Mouse (Mus musculus) thymus, adult 2 months (tissue): Measurements from ENCODE around the gene Phip. TPM values are rescaled to one million over a fixed set of nuclear protein-coding genes. Genes with fewer than 3 reads are reported as not detected.

ENCODE experiments used
- DNase-seq: peaks from one replicate; pipeline ENCODE4 v3.0.0; 2021
- H3K27ac ChIP-seq: fragments of 200-500 bp; 2 replicates; pipeline ENCODE4 v1.5.1; 2012; ENCODE audit warnings: low read length, control low read depth; ENCODE audit not compliant: control insufficient read depth, insufficient read depth
- H3K27me3 ChIP-seq: fragments of 200-500 bp; 2 replicates; pipeline ENCODE4 v1.6.1; 2012; ENCODE audit warnings: mild to moderate bottlenecking, low read length, moderate library complexity, mixed read lengths; ENCODE audit not compliant: control insufficient read depth, insufficient read depth
- H3K36me3 ChIP-seq: fragments of 200-500 bp; 2 replicates; pipeline ENCODE4 v1.6.1; 2012; ENCODE audit warnings: mild to moderate bottlenecking, low read length, moderate library complexity; ENCODE audit not compliant: control insufficient read depth, insufficient read depth
- H3K4me1 ChIP-seq: fragments of 200-500 bp; replicated peaks from 2 replicates; pipeline ENCODE4 v1.6.1; 2012; ENCODE audit warnings: low read length; ENCODE audit not compliant: control insufficient read depth, insufficient read depth
- H3K4me3 ChIP-seq: fragments of 200-500 bp; 2 replicates; pipeline ENCODE4 v1.5.1; 2012; ENCODE audit warnings: mild to moderate bottlenecking, low read length, control low read depth, moderate library complexity; ENCODE audit not compliant: control insufficient read depth, insufficient read depth
- CTCF ChIP-seq: fragments of 200-500 bp; IDR thresholded peaks from 2 replicates; pipeline ENCODE4 v1.5.1; 2012; ENCODE audit warnings: mild to moderate bottlenecking, control low read depth, low read length, moderate library complexity, borderline replicate concordance; ENCODE audit not compliant: control insufficient read depth, poor library complexity, insufficient read depth; ENCODE audit errors: extremely low read depth
- POLR2A ChIP-seq: fragments of 200-500 bp; IDR thresholded peaks from 2 replicates; pipeline ENCODE4 v1.6.1; 2012; ENCODE audit warnings: mild to moderate bottlenecking, low read length, control low read depth, moderate library complexity; ENCODE audit not compliant: control insufficient read depth, poor library complexity, insufficient read depth; ENCODE audit errors: extremely low read depth
- WGBS: fragments of 180-500 bp; shearing (Covaris S2); methylation state at CpG from one replicate; pipeline ENCODE4 v1.1.7; 2018; 5-methylcytosine and 5-hydroxymethylcytosine counted together
- polyA plus RNA-seq: library from polyadenylated mRNA; depleted of rRNA; stranded (reverse); fragments of >200 nt; gene quantifications from 2 replicates; pipeline ENCODE4 v1.2.3, GENCODE M21; 2012

The Phip gene
- polyA plus RNA-seq, 1 experiment = 9.1 TPM

DNA sequence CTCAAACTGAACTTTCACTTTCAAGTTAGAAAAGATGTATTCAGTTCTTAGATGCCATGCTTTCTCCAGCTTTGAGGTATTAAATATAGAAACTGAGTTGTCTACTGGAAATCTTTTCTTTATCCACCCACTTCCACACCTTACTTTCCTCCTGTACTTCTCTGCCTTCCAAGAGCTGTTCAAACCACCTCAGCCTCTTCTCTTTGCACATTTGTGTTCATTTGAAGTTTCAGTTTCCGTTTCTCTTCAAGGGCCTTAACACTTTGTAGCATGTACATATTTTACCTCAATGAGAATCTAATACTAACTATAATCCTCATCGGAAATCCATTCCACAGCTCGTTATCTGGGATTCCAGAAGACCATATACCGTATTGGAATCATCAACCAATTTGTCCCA is 11.3 kb downstream of the Phip start:
- DNase-seq = no peak
- no peak overlapping the region for H3K4me3 ChIP-seq
- WGBS = 74% methylated on average over 4 of the region's 4 CpGs
- TF ChIP-seq POLR2A (no peak), CTCF (no peak)
- no peaks in the 10 kb centered on the region for H3K4me1 ChIP-seq
- H3K36me3 ChIP-seq = peaks cover 12% of the 10 kb centered on the region
- no peak overlapping the region for H3K27ac ChIP-seq
- H3K27me3 ChIP-seq = no peaks in the 10 kb centered on the region

DNA sequence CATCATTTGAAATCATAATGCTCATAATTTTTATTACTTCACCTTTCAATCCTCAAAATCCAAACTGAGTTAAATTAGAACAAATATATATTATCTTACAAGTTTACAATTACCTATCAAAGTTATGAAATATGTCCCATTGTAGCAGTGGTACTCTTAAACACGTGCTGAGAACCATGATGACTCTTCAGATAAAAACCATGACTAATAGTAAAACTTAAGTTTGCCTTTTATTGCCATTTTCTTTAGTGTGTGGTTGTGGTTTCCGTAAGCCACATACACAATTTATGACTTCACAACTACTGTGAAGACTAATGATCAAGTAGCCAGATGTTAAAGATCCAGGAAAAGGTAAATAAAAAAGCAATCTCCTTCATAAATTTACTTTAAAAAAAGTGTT is 14.0 kb downstream of the Phip start:
- no peak overlapping the region for H3K27ac ChIP-seq
- no peak for DNase-seq
- TF ChIP-seq CTCF (no peak), POLR2A (no peak)
- WGBS = 76% methylated on average over 2 of the region's 2 CpGs
- H3K4me1 ChIP-seq = no peaks in the 10 kb centered on the region
- H3K36me3 ChIP-seq = peaks cover 23% of the 10 kb centered on the region
- no peaks in the 10 kb centered on the region for H3K27me3 ChIP-seq
- no peak overlapping the region for H3K4me3 ChIP-seq

DNA sequence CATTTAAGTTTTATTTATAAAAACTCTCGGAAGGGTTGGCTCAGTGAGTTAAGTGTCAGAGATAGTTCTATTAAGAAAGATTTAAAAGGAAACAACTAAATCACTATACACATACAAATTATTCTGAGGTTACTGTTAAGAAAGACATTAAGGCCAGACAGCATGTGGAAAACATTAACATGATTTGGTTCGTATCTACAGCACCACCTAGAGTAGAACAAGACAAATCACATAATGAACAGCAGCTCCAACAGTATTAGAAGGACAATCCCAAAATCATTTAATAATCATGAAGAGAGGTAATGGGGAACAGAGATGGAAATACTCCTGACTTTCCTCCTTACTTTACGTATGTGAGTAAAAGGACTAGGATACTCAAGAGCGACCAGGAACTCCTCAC is 20.0 kb downstream of the Phip start:
- Histone ChIP-seq H3K36me3 (peaks cover 32% of the 10 kb centered on the region), H3K4me1 (no peaks in the 10 kb centered on the region; the same call in 1 of the 2 replicates), H3K27ac (no peak overlapping the region), H3K27me3 (no peaks in the 10 kb centered on the region), H3K4me3 (no peak overlapping the region)
- TF ChIP-seq POLR2A (no peak), CTCF (no peak)
- 88% methylated on average over 4 of the region's 4 CpGs for WGBS
- no peak for DNase-seq

DNA sequence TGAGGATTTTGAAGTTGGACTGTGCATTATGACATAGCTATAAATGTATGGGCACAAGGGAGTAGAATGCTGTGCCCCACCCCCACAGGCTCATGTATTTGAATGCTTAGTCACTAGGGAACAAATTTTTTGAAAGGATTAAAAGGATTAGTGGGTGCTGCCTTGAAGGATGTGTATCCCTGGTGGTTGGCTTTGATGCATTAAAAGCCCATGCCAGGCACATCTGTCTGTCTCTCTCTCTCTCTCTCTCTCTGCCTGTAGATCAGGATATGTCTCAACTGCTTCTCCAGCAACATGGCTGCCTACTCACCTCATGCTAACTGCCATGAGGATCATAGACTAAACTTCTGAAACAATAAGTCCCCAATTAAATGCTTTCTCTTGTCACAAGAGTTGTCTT is 23.0 kb downstream of the Phip start:
- H3K4me3 ChIP-seq = no peak overlapping the region
- H3K36me3 ChIP-seq = peaks cover 24% of the 10 kb centered on the region
- no peaks in the 10 kb centered on the region for H3K27me3 ChIP-seq
- no peak for DNase-seq
- H3K4me1 ChIP-seq = no peaks in the 10 kb centered on the region; the same call in 1 of the 2 replicates
- no peak for TF ChIP-seq POLR2A
- no peak for TF ChIP-seq CTCF
- H3K27ac ChIP-seq = no peak overlapping the region

DNA sequence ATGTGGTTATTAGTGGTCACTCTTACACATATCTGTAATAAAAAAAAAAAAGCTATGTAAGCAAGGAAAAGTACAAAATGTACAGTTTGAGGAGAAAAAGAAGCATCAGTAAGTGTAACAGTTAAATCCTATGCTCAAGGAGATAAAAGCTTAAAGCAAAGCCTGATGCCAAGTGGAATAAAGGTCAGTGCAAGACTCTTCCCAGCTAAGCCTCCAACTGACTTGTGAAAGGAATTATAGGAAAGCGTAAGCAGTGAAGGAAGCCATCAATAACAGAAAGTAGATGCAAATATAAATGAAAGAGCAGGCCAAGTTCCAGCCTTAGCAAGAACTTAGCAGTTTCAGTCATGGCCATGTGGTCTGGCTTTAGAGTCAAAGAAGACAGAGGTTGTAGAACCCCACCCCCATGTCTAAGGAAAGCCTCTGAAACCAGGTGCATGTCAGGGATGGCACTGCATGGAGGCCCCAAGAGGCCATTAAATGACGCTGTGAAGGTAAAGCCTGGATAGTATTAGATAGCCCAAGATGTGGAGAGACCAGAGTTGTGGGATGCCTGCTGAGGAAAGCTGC is 23.8 kb downstream of the Phip start:
- no peaks in the 10 kb centered on the region; the same call in 1 of the 2 replicates for H3K4me1 ChIP-seq
- no peak for TF ChIP-seq CTCF
- TF ChIP-seq POLR2A = no peak
- no peak overlapping the region for H3K27ac ChIP-seq
- WGBS = 93% methylated on average over 2 of the region's 2 CpGs
- H3K4me3 ChIP-seq = no peak overlapping the region
- H3K36me3 ChIP-seq = peaks cover 20% of the 10 kb centered on the region
- no peaks in the 10 kb centered on the region for H3K27me3 ChIP-seq
- DNase-seq = no peak

DNA sequence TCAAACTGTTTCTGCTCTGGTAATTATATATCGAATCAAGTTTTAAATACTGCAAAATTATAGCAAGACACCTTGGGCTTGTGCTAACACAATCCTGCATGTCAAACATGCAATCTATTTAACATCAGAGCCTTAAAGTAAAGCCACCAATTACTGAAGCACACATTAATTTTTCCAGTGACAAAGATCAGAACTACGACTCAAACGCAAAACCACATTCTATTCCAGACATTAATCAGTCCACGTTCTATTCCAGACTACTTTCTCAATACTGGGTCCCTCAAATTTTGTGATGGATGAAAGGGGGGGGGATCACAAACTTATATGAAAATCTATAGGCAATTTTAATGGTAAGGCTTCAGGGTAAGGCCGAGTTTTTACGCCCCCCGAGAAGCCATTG is 68.1 kb downstream of the Phip start:
- TF ChIP-seq POLR2A = no peak
- no peak for TF ChIP-seq CTCF
- no peak overlapping the region for H3K4me3 ChIP-seq
- no peaks in the 10 kb centered on the region for H3K4me1 ChIP-seq
- H3K27me3 ChIP-seq = no peaks in the 10 kb centered on the region
- peaks cover 61% of the 10 kb centered on the region for H3K36me3 ChIP-seq
- 99% methylated on average over 7 of the region's 7 CpGs for WGBS
- DNase-seq = no peak
- no peak overlapping the region for H3K27ac ChIP-seq

DNA sequence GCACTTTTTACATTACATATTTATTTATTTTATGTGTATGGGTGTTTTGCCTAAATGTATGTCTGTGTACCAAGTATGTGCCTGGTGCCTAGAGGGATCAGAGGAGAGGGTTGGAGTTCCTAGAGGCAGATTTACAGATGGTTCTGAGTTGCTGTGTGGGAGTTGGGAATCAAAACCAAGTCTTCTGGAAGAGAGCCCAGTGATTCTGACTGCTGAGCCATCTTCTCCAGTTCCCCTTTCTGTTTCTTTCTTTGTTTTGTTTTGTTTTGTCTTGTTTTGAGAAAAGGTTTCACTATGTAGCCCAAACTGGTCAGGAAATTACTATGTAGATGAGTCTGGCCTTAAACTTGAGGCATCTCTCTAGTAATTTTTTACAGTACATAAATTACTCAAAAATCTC is 86.7 kb downstream of the Phip start:
- H3K27ac ChIP-seq = no peak overlapping the region
- H3K4me3 ChIP-seq = no peak overlapping the region
- no peaks in the 10 kb centered on the region for H3K4me1 ChIP-seq
- no peak for TF ChIP-seq POLR2A
- TF ChIP-seq CTCF = no peak
- DNase-seq = no peak
- H3K36me3 ChIP-seq = peaks cover 63% of the 10 kb centered on the region
- H3K27me3 ChIP-seq = no peaks in the 10 kb centered on the region
